Mouse (Mus musculus): ENCODE data around the gene Gm10160.

- TF ChIP-seq POLR2A (IDR thresholded peaks at IDR 0.05; ENCODE audit: low read depth, low read length) (no peak), CTCF (IDR thresholded peaks at IDR 0.05; ENCODE audit: borderline replicate concordance, insufficient read depth, low read length) (no peak)
These were observed 26.8 kb downstream of the Gm10160 start for GRCm38 (mm10) chr7:81828681-81829378.
